Mouse (Mus musculus) B cell, adult 2 months (primary cell): ENCODE results near the gene Hdgf.

ENCODE experiments used
- DNase-seq, 2 experiments: peaks; one replicate each; pipeline ENCODE4 v3.0.0; 2022

The Hdgf gene

GRCm38 (mm10) chr3:87946541-87946860, 40.4 kb downstream of the Hdgf start:
- DNase-seq: no peak

GRCm38 (mm10) chr3:87947056-87947810, 41.1 kb downstream of the Hdgf start:
- peak; percentile 34 to 38 for DNase-seq

- DNase-seq: no peak
These were observed 41.7 kb downstream of the Hdgf start for GRCm38 (mm10) chr3:87947811-87948199.

- peak; percentile 41 for DNase-seq
These were observed 42.5 kb downstream of the Hdgf start, which contains the start of gene Crabp2 for GRCm38 (mm10) chr3:87948378-87949265. Gene Crabp2 (plus strand): TSS chr3:87948666.

GRCm38 (mm10) chr3:87949266-87949954, 43.3 kb downstream of the Hdgf start:
- DNase-seq: no peak

- no peak for DNase-seq
These were observed 43.9 kb downstream of the Hdgf start for GRCm38 (mm10) chr3:87949955-87950515.

GRCm38 (mm10) chr3:87951946-87952345, 45.8 kb downstream of the Hdgf start:
- no peak for DNase-seq

GRCm38 (mm10) chr3:87952440-87952839, 46.3 kb downstream of the Hdgf start:
- no peak for DNase-seq

GRCm38 (mm10) chr3:87958056-87958455, 51.9 kb downstream of the Hdgf start:
- no peak for DNase-seq

GRCm38 (mm10) chr3:87958476-87958875, 52.4 kb downstream of the Hdgf start:
- no peak for DNase-seq

GRCm38 (mm10) chr3:87958967-87959366, 52.8 kb downstream of the Hdgf start:
- no peak for DNase-seq

GRCm38 (mm10) chr3:87959371-87959770, 53.2 kb downstream of the Hdgf start:
- no peak for DNase-seq

- no peak for DNase-seq
These were observed 54.1 kb downstream of the Hdgf start for GRCm38 (mm10) chr3:87960191-87960585.

GRCm38 (mm10) chr3:87960586-87961191, 54.6 kb downstream of the Hdgf start:
- peak; percentile 73 to 74 for DNase-seq
